Mouse (Mus musculus): Measurements from ENCODE around the gene Stip1. TPM values are rescaled to one million over a fixed set of nuclear protein-coding genes. Genes with fewer than 3 reads are reported as not detected.

Gene Stip1
- polyA plus RNA-seq, 1 experiment from 2014 or later = 453 TPM

DNA sequence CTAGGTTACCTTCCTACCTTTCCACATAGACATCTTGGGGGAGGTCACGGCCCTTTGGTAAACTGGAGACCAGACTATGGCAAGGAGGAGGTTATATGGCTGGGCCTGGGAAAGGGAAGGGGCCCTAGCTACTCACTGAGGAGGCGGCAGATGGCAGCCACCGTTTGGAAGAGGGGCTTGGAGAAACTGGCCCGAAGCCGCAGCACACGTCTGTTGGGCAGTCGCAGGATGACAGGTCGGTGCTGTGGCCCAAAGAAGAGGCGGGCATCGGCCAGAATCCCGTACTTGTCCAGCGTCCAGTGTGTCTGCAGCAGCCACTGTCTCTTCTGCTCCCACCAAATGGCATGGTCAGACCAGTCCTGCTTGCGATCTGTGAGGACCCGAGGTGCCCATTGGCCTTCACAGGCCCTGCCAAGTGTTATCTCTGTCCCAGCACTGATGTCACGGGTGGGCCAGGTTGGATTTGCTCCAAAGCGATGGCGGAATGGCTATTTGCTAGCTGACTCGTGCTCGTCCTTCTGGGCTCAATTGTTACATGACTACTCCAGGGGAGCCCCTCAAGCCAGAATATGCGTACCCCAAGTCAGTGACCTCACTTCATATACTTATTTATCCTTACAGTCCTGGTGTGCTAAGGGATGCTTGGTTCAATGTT is 25.2 kb downstream of the Stip1 start:
- DNase-seq (ENCODE audit: low spot score) (no peak), ATAC-seq (ENCODE audit: insufficient number of reproducible peaks, low FRiP score, low TSS enrichment, low read depth) (no peak)
- no peak overlapping the region for H3K27ac ChIP-seq (replicated peaks; ENCODE audit: low read depth, low read length)
- H3K9me3 ChIP-seq (ENCODE audit: control insufficient read depth, low read length) = no peaks in the 10 kb centered on the region
- no peaks in the 10 kb centered on the region for H3K27me3 ChIP-seq (ENCODE audit: control insufficient read depth, insufficient read depth, low read length)
- WGBS = 91% methylated on average over 20 of the region's 20 CpGs
- no peaks in the 10 kb centered on the region for H3K4me1 ChIP-seq (ENCODE audit: control insufficient read depth, insufficient read depth, low read length)
- H3K4me2 ChIP-seq (ENCODE audit: low read depth, severe bottlenecking) = no peak overlapping the region
- H3K4me3 ChIP-seq (ENCODE audit: low read depth, low read length) = no peak overlapping the region
- no peak overlapping the region for H3K9ac ChIP-seq (ENCODE audit: low read length)
- H3K36me3 ChIP-seq (ENCODE audit: control insufficient read depth, insufficient read depth, low read length) = peaks cover 4% of the 10 kb centered on the region

DNA sequence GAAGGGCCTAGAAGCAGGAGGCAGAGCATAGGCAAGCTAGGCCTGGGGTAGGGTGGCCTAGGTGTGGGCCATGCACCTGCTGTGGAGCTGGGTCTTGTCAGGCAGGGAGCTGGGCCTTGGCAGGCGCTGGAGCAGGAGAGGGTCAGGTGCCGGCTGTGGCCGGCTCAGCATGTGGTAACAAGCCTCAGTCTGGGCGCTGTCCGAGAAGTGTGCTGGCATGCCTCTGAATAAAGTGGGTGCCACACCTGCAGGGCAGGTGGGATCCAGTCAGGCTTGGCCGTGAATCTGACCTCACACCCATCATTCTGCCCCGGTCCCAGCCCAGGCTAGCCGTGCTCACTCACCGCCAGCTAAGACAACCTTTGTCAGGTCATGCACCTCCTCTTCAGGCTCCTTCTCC is 25.8 kb downstream of the Stip1 start:
- no peak for DNase-seq (ENCODE audit: low spot score)
- Histone ChIP-seq H3K9ac (ENCODE audit: low read length) (no peak overlapping the region), H3K9me3 (ENCODE audit: control insufficient read depth, low read length) (no peaks in the 10 kb centered on the region), H3K36me3 (ENCODE audit: control insufficient read depth, insufficient read depth, low read length) (peaks cover 4% of the 10 kb centered on the region), H3K4me1 (ENCODE audit: control insufficient read depth, insufficient read depth, low read length) (no peaks in the 10 kb centered on the region), H3K27ac (replicated peaks; ENCODE audit: low read depth, low read length) (no peak overlapping the region), H3K4me3 (ENCODE audit: low read depth, low read length) (no peak overlapping the region), H3K27me3 (ENCODE audit: control insufficient read depth, insufficient read depth, low read length) (no peaks in the 10 kb centered on the region), H3K4me2 (ENCODE audit: low read depth, severe bottlenecking) (no peak overlapping the region)
- 84% methylated on average over 9 of the region's 9 CpGs for WGBS
- no peak for ATAC-seq (ENCODE audit: insufficient number of reproducible peaks, low FRiP score, low TSS enrichment, low read depth)

DNA sequence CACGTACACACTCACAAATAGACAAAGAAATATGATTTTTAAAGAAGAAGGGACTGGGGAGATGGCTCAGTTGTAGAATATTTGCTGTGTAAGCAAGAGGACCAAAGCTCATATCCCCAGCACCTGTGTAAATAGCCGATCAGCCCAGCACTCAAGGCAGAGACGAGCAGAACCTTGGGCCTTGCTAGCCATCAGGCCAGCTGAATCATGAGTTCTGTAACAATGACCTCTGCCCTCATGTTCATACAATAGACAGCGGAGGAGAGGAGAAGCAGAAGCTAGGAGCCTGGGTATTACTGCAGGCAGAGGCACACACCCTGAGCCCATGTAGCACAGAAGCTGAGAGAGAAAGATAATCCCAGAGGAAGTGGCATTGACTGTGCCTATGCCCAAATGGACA is 27.3 kb downstream of the Stip1 start:
- 83% methylated on average over 4 of the region's 4 CpGs for WGBS
- H3K27me3 ChIP-seq (ENCODE audit: control insufficient read depth, insufficient read depth, low read length) = no peaks in the 10 kb centered on the region
- ATAC-seq (ENCODE audit: insufficient number of reproducible peaks, low FRiP score, low TSS enrichment, low read depth) (no peak), DNase-seq (ENCODE audit: low spot score) (no peak)
- no peak overlapping the region for H3K27ac ChIP-seq (replicated peaks; ENCODE audit: low read depth, low read length)
- no peaks in the 10 kb centered on the region for H3K9me3 ChIP-seq (ENCODE audit: control insufficient read depth, low read length)
- H3K4me3 ChIP-seq (ENCODE audit: low read depth, low read length) = no peak overlapping the region
- H3K36me3 ChIP-seq (ENCODE audit: control insufficient read depth, insufficient read depth, low read length) = peaks cover 4% of the 10 kb centered on the region
- no peaks in the 10 kb centered on the region for H3K4me1 ChIP-seq (ENCODE audit: control insufficient read depth, insufficient read depth, low read length)
- H3K9ac ChIP-seq (ENCODE audit: low read length) = no peak overlapping the region
- no peak overlapping the region for H3K4me2 ChIP-seq (ENCODE audit: low read depth, severe bottlenecking)

DNA sequence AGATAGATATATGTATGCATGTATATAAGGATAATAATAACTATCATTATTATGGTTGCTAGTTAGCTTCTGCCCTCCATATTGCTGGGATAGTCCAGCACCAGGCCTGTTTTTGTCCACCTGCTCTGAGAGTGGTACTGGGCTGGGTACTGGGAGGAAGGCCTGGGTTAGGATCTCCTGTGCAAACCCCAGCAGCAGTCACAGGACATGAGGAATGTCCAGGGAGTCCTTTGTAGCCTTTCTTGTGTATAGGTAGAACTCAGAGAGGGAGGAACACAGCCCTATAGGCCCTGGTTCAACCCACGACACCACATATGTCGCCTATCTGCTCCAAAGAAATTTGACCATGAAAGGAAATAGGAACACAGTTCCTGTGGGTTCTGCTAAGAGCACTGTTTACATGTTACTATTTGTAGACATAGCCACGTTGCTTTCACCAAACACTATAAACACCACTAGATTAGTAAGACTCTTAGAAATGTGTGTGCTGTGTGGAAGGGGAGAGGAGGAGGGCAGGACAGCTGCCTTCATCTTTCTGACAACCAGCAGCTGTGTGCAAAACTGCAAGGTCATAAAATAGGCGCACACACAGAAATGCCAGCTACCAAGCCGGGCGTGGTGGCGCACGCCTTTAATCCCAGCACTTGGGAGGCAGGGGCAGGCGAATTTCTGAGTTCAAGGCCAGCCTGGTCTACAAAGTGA is 32.7 kb downstream of the Stip1 start:
- DNase-seq (ENCODE audit: low spot score) = no peak
- Histone ChIP-seq H3K4me3 (ENCODE audit: low read depth, low read length) (no peak overlapping the region), H3K4me1 (ENCODE audit: control insufficient read depth, insufficient read depth, low read length) (no peaks in the 10 kb centered on the region), H3K4me2 (ENCODE audit: low read depth, severe bottlenecking) (no peak overlapping the region), H3K36me3 (ENCODE audit: control insufficient read depth, insufficient read depth, low read length) (no peaks in the 10 kb centered on the region), H3K9me3 (ENCODE audit: control insufficient read depth, low read length) (no peaks in the 10 kb centered on the region), H3K27ac (replicated peaks; ENCODE audit: low read depth, low read length) (no peak overlapping the region), H3K27me3 (ENCODE audit: control insufficient read depth, insufficient read depth, low read length) (no peaks in the 10 kb centered on the region), H3K9ac (ENCODE audit: low read length) (no peak overlapping the region)
- no peak for ATAC-seq (ENCODE audit: insufficient number of reproducible peaks, low FRiP score, low TSS enrichment, low read depth)
- WGBS = 88% methylated on average over 8 of the region's 9 CpGs

DNA sequence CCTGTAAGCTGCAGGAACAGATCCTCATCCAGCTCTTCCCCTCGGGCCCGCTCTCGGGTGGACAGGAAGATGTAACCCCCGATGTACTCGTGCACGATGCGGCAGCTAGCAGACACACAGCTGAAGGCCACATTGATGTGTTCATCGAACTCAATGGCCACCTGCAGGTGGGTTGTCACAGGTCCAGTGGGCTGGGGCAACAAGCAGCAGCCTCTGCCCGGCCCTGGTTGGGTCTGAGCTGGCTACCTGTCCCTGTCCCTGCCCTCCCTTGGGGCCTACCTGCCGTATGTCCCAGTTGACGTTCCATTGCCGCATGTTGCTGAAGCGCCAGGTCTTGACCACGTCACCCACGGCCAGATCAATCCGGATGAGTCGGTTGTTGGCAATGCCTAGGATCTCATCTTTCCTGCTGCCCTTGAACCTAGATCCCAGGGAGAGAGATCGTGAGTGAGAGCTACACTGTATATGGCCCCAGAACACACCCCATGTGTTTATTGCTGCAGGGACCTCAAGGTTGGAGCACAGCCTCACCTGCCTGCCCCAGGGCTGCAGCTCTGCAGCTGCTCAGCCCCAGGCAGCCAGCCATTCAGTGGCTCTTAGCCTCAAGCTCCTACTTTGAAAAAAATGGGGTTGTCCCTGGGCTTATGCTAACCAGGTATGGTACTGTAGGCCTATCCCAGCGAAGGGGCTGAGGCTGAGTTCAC is 40.3 kb downstream of the Stip1 start:
- Histone ChIP-seq H3K4me3 (ENCODE audit: low read depth, low read length) (no peak overlapping the region), H3K4me2 (ENCODE audit: low read depth, severe bottlenecking) (no peak overlapping the region), H3K27ac (replicated peaks; ENCODE audit: low read depth, low read length) (no peak overlapping the region), H3K9ac (ENCODE audit: low read length) (no peak overlapping the region), H3K36me3 (ENCODE audit: control insufficient read depth, insufficient read depth, low read length) (peaks cover 12% of the 10 kb centered on the region), H3K9me3 (ENCODE audit: control insufficient read depth, low read length) (no peaks in the 10 kb centered on the region), H3K4me1 (ENCODE audit: control insufficient read depth, insufficient read depth, low read length) (peaks cover 16% of the 10 kb centered on the region), H3K27me3 (ENCODE audit: control insufficient read depth, insufficient read depth, low read length) (no peaks in the 10 kb centered on the region)
- 93% methylated on average over 19 of the region's 19 CpGs for WGBS
- DNase-seq (ENCODE audit: low spot score) = no peak
- ATAC-seq (ENCODE audit: insufficient number of reproducible peaks, low FRiP score, low TSS enrichment, low read depth) = no peak

DNA sequence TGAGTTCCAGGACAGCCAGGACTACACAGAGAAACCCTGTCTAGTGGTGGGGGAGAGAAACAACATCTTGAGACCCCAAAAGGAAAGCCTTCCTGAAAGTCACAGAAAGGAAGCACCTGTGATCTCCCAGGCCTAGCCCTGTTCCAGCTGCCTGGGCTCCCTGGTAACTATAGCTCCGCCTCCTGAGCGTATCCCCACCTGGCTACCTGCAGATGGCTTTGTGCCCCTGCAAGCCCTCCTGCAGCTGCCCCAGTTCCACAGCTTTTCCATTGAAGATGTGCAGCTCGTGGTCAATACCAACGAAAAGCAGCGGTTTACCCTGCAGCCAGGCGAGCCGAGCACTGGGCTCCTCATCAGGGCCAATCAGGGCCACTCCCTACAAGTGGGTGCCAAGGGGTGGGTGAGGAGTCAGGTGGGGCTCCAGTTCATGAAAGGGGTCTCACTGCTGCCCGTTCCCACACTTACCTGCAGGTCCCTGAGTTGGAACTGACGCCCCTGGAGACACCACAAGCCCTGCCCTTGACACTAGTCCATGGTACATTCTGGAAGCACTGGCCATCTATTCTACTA is 42.0 kb downstream of the Stip1 start:
- no peak for DNase-seq (ENCODE audit: low spot score)
- H3K4me1 ChIP-seq (ENCODE audit: control insufficient read depth, insufficient read depth, low read length) = peaks cover 16% of the 10 kb centered on the region
- H3K4me3 ChIP-seq (ENCODE audit: low read depth, low read length) = no peak overlapping the region
- H3K36me3 ChIP-seq (ENCODE audit: control insufficient read depth, insufficient read depth, low read length) = peaks cover 12% of the 10 kb centered on the region
- H3K27ac ChIP-seq (replicated peaks; ENCODE audit: low read depth, low read length) = no peak overlapping the region
- ATAC-seq (ENCODE audit: insufficient number of reproducible peaks, low FRiP score, low TSS enrichment, low read depth) = no peak
- H3K9ac ChIP-seq (ENCODE audit: low read length) = no peak overlapping the region
- no peak overlapping the region for H3K4me2 ChIP-seq (ENCODE audit: low read depth, severe bottlenecking)
- 82% methylated on average over 9 of the region's 9 CpGs for WGBS
- no peaks in the 10 kb centered on the region for H3K27me3 ChIP-seq (ENCODE audit: control insufficient read depth, insufficient read depth, low read length)
- H3K9me3 ChIP-seq (ENCODE audit: control insufficient read depth, low read length) = no peaks in the 10 kb centered on the region

DNA sequence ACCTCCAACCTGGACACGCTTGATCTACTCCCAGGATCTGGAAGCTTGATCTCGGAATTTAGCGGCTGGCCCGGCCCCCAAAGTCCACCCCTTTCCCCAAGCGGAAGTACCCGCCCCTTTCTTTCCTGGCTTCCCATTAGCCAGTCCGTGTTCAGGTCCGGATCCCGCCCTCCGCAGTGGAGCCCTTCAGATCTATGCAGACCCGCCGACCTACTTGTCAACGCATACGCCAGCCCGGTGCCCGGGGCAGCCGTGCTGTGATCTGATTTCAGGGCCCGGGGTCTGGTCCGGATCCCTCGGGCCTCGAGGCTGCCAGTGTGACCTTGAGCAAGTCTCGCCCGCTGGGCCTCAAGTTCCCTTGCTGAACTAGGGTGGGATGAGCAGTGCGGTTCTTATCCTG is 43.8 kb downstream of the Stip1 start, which contains the start of the genes Nudt22 and Trpt1:
Gene Nudt22, minus strand, starts transcription at position 112 of the 400 bp plus-strand sequence.
Gene Trpt1, plus strand, starts transcription at position 126 of the 400 bp plus-strand sequence.
- Histone ChIP-seq H3K9ac (ENCODE audit: low read length) (peak within 1 kb of the TSS; percentile 72), H3K27ac (replicated peaks; ENCODE audit: low read depth, low read length) (peak within 1 kb of the TSS; percentile 33; the same call in 1 of the 2 replicates), H3K9me3 (ENCODE audit: control insufficient read depth, low read length) (no peaks in the 10 kb centered on the region), H3K27me3 (ENCODE audit: control insufficient read depth, insufficient read depth, low read length) (no peaks in the 10 kb centered on the region), H3K4me2 (ENCODE audit: low read depth, severe bottlenecking) (peak within 1 kb of the TSS; percentile 82), H3K4me3 (ENCODE audit: low read depth, low read length) (peak within 1 kb of the TSS; percentile 52), H3K36me3 (ENCODE audit: control insufficient read depth, insufficient read depth, low read length) (peaks cover 10% of the 10 kb centered on the region), H3K4me1 (ENCODE audit: control insufficient read depth, insufficient read depth, low read length) (peaks cover 20% of the 10 kb centered on the region)
- peak; percentile 61; the same call in 1 of the 2 replicates for ATAC-seq (ENCODE audit: insufficient number of reproducible peaks, low FRiP score, low TSS enrichment, low read depth)
- DNase-seq (ENCODE audit: low spot score) = peak; percentile 90
- WGBS = under 1% methylated on average over 24 of the region's 24 CpGs

Data from limb, embryonic 11.5 days (tissue).